Mouse (Mus musculus) heart, adult 9 months (tissue): ENCODE measurements around the gene Maco1.
A peak's percentile ranks its signal among the peaks of the same experiment; 100 is the strongest.
"Not testable (repeated sequence)": the region's sequence is repeated elsewhere in the genome, so short reads cannot be mapped to it uniquely, and the experiment has no call there.

Experiments
- DNase-seq, 2 experiments: peaks; one replicate each; pipeline ENCODE4 v3.0.0; 2022; ENCODE audit warnings: low spot score in 2 of 2

Gene Maco1

DNA sequence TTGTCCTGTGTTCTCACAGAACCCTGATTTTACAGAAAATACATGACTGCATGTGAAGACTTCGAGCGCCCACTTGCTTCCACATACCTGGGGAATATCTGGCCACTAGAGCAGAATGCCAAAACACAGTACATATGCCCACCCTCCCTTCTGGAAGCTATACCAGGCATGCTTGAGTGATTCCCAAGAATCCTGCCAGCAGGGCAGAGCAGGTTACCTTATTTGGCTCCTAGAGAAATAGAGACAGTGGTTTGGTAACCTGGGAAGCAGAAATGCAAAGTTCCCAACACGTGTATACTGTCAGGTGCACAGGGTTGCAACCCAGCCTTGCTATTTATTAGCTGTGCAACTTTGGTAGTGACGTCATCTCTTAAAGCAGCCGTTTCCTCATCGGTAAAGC, 8.7 kb upstream of the Maco1 start:
- no peak for DNase-seq

DNA sequence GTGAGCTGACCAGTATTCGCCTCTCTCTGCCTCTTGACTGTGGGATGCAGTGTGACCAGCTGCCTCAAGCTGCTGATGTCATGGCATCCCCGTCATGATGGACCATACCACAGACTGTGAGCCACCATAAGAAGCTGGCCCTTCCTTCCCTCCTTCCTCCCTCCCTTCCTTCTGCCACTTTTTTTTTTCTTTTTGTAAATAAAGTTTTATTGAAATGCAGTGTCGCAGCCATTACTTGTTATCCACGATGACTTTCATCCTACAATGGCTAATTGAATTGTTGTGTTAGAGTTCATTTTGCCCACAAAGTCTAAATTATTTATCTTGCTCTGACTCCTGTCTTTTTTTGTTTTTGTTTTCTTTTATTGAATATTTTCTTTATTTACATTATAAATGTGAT, 5.3 kb upstream of the Maco1 start:
- no peak for DNase-seq

GRCm38 (mm10) chr4:134856501-134856900, 3.4 kb upstream of the Maco1 start:
- DNase-seq = no peak

- no peak for DNase-seq
These were observed 2.9 kb upstream of the Maco1 start for GRCm38 (mm10) chr4:134856056-134856455.

DNA sequence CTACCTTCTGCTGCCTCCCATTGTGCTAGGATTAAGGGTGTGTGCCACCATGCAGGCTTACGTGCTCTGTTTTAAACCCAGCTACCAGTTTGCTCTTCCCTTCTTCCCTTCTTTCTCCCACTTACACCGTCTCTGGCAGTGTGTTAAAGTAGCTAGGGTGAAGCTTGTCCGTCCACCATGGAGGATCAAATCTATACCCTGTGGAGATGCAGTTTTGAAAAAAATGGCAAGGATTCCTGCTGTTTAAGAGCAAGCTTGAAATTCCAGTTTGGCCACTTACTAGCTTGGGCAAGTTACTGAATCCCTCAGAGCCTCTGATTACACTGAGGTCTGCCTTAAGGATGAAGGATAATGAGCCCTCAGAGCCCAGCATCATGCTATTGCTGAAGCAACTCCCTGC, 2.2 kb upstream of the Maco1 start:
- no peak for DNase-seq

GRCm38 (mm10) chr4:134853637-134854485, 716 bp upstream of the Maco1 start:
- peak; percentile 93 to 94 for DNase-seq

GRCm38 (mm10) chr4:134852438-134853255, 498 bp downstream of the Maco1 start:
- DNase-seq = no peak

- no peak for DNase-seq
These were observed 1.3 kb downstream of the Maco1 start for GRCm38 (mm10) chr4:134851876-134852275.

- no peak for DNase-seq
These were observed 1.9 kb downstream of the Maco1 start for GRCm38 (mm10) chr4:134851236-134851635.

GRCm38 (mm10) chr4:134850551-134850950, 2.6 kb downstream of the Maco1 start:
- DNase-seq = no peak

DNA sequence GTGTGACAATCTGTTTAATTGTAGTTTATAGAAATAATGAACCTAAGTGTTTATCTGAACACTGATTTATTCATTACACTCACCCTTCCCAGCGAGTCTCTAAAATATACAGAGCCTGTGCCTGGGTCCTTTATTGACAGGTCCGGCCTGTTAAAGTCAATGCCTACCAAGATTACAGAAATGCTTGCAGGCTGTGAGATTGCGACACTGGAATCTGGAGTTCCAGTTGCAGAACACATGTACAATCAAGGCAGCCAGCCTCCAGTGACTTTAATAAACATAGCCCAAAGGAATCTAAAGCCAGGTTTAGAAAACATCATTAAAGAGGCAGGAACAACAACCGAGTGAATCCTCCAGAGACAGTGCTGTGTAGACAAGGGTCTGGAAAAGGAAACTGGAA, 5.6 kb downstream of the Maco1 start:
- DNase-seq = peak in 1 of 2 experiments; percentile 25

- DNase-seq = no peak
These were observed 9.6 kb downstream of the Maco1 start for GRCm38 (mm10) chr4:134843566-134843965.

DNA sequence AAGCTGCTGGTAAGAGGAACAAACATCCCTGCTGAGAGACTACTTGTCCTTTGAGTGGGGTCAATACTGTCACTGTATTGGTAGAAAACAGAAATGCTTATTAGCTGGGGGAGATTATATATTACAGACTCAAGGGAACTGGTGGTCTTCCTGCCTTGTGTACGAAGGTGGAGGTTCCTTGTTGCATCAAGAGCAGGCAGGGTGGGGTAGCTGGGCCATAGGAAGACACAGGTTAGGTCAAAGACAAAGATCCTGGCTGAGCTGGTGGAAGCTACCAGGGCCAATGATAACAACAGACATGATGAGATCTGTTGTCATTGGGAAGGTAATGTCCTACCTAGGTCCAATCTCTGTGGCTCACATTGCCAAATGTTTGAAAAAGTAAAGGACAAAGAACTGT, 12.9 kb downstream of the Maco1 start:
- DNase-seq = no peak

DNA sequence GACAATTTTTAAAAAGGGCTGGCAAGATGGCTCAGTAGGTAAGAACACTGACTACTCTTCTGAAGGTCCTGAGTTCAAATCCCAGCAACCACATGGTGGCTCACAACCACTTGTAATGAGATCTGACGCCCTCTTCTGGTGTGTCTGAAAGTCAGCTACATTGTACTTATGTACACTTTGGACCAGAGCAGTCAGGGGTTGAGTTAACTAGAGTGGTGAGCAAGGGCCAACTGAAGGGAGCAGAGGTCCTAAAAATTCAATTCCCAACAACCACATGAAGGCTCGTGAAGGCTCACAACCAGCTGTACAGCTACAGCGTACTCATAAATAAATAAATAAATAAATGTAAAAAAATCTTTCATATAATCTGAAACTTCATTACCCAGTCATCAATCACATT, 14.4 kb downstream of the Maco1 start:
- not testable (repeated sequence) for DNase-seq

DNA sequence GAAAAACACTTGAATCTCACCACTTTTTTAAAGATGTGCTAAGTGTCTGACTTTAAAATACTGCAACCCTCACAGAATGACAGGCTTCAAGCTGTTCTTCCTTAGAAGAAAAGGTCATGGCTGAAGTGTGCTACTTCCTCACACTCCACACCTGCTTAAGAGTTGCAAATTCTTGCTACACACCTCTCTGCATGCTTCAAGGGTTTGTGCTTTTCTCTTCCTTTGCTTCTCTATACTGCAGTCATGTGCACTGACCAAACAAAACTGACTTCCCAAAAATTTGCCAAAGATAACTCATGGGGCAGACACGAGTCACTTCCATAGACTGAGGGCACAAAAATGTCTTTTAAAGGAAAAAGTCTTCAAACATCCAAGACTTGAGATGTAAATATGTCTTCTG, 14.9 kb downstream of the Maco1 start:
- DNase-seq = no peak

DNA sequence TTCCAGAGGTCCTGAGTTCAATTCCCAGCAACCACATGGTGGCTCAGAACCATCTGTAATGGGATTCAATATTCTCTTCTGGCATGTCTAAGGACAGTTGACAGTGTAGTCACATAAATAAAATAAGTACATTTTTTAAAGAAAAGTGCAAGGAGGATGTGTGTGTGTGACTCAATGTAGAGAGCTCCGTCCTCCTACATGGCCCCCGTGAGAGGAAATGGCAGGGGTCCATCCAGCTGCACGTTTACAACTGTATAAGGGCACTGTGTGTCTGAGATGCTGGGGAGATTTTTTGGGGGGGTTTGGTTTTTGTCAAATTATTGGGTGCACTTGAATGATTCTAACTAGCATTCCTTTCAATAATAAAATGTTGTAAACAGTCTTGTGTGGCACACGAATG, 17.7 kb downstream of the Maco1 start:
- DNase-seq = no peak

- DNase-seq = no peak
These were observed 21.2 kb downstream of the Maco1 start for GRCm38 (mm10) chr4:134831934-134832333.

DNA sequence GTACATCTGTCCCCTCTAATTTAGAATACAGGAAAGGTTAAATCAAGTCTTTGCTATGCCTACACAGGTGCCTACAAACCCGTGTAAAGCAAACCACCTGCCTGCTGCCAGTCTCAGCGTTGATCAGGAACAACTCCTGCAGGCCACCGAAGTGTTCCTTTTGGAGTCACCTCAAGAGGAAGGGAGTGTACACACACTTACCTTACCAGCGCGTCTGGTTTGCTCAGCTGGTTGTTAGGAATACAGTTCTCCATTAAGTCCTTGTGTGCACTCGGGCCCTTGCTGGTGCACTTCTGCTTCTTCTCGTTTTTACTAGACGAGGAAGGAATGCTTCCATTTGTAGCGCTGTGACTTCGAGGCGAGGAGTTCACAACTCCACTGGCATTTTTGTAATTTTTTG, 25.3 kb downstream of the Maco1 start:
- no peak for DNase-seq

- DNase-seq = no peak
These were observed 26.8 kb downstream of the Maco1 start for GRCm38 (mm10) chr4:134826348-134826747.

GRCm38 (mm10) chr4:134825864-134826263, 27.3 kb downstream of the Maco1 start:
- not testable (repeated sequence) for DNase-seq

DNA sequence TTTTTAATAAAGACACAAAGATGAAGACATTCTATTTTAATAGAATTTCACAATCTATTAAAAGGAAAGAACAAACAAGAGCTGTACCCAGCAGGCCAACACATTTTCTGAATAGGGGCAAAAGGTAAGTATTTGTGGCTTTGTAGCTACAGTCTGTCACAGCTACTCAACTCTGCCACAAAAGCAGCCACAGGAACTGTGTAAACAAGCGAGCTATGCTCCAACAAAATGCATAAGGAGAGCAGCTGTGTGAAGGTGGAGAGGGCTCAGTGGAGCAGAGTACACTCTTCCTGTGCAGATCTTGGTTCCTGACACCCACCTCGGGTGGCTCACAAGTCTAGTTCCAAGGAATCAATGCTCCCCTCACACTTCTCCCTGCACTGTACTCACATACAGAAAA, 29.6 kb downstream of the Maco1 start:
- DNase-seq = no peak

GRCm38 (mm10) chr4:134821061-134821460, 32.1 kb downstream of the Maco1 start:
- no peak for DNase-seq

- no peak for DNase-seq
These were observed 35.4 kb downstream of the Maco1 start for GRCm38 (mm10) chr4:134817706-134818105.
